Comparison of ENCODE assay signal across 9 mouse cellular contexts in genomic region chrX:71628306-71628705, GRCm38 (mm10). TPM values are rescaled to one million over a fixed set of nuclear protein-coding genes. Genes with fewer than 3 reads are reported as not detected.
A peak's percentile ranks its signal among the peaks of the same experiment; 100 is the strongest.
DNase-seq lines count a peak whose midpoint lies in the region; ATAC-seq and TF ChIP-seq lines count a peak whose summit lies in the region.
"Had no signal": no experiment of that assay in that cellular context is flagged by ENCODE, and none has a peak within 500 bp of the region (broad histone marks: within the 10 kb centered on the region; RNA-seq: fewer than 3 reads in every experiment).

No protein-coding gene starts in this region.

- peak; percentile 55 for TF ChIP-seq CTCF in heart, postnatal 0 days (IDR thresholded peaks at IDR 0.05; ENCODE audit: low read depth)

- no peak overlapping the region for H3K4me2 ChIP-seq in heart, postnatal 0 days (ENCODE audit: low read depth, low read length)
- H3K4me2 ChIP-seq: limb, embryonic 12.5 days had no signal

- no peak for ATAC-seq in heart, postnatal 0 days (ENCODE audit: insufficient read depth, low read depth)
- peak; percentile 58 for ATAC-seq in megakaryocyte progenitor cell, adult 5-6 weeks (replicated peaks; ENCODE audit: poor library complexity)

- no peak for TF ChIP-seq EP300 in heart, postnatal 0 days (IDR thresholded peaks at IDR 0.05; ENCODE audit: low read depth)

- no peak overlapping the region for H3K9ac ChIP-seq in heart, postnatal 0 days (replicated peaks; ENCODE audit: low read depth, low read length)
- H3K9ac ChIP-seq: limb, embryonic 12.5 days had no signal

- H3K27me3 ChIP-seq in heart, postnatal 0 days (ENCODE audit: control insufficient read depth, insufficient read depth, low read length): no peaks in the 10 kb centered on the region
- H3K27me3 ChIP-seq: limb, embryonic 12.5 days had no signal

- no peak for DNase-seq in heart, postnatal 0 days (ENCODE audit: low spot score)
- DNase-seq in heart, adult 9 months (ENCODE audit: low spot score in 2 of 2): no peak
- peak; percentile 67 for DNase-seq in 3T3-L1 (ENCODE audit: low read depth, low spot score)
- DNase-seq in Muller cell, postnatal 12 days (ENCODE audit: inconsistent ontology term): peak; percentile 22
- DNase-seq in cerebellum, postnatal 4 days (ENCODE audit: low spot score in 2 of 2): peak; percentile 23 to 56
- peak; percentile 39 for DNase-seq in layer of hippocampus, adult 9-10 months (ENCODE audit: low spot score)
- DNase-seq in thymus, postnatal 4 days: peak; percentile 63

- 9% methylated on average over 4 of the region's 4 CpGs for WGBS in heart, postnatal 0 days

- no peaks in the 10 kb centered on the region for H3K36me3 ChIP-seq in heart, postnatal 0 days (replicated peaks; ENCODE audit: control insufficient read depth, insufficient read depth, low read length)
- H3K36me3 ChIP-seq: limb, embryonic 12.5 days had no signal

- no peak overlapping the region for H3K27ac ChIP-seq in heart, postnatal 0 days (ENCODE audit: low read depth)
- H3K27ac ChIP-seq: limb, embryonic 12.5 days had no signal

- no peak overlapping the region for H3K4me3 ChIP-seq in heart, postnatal 0 days (ENCODE audit: low read depth, low read length)
- H3K4me3 ChIP-seq: limb, embryonic 12.5 days had no signal

- H3K4me1 ChIP-seq in heart, postnatal 0 days (ENCODE audit: control insufficient read depth, insufficient read depth): no peaks in the 10 kb centered on the region
- H3K4me1 ChIP-seq: limb, embryonic 12.5 days had no signal

- H3K9me3 ChIP-seq in heart, postnatal 0 days (replicated peaks; ENCODE audit: control insufficient read depth, low read length): no peaks in the 10 kb centered on the region
- H3K9me3 ChIP-seq: limb, embryonic 12.5 days had no signal

RNA-seq across cellular contexts. Expression of gene Gpr50, which starts 35.2 kb away (rescaled TPM):
- not detected in 2 replicates for total RNA-seq in heart, postnatal 0 days (2014; rRNA removed; ENCODE audit: low replicate concordance)
- 0.14 TPM in 1 of 2 replicates, not detected in the other for polyA plus RNA-seq in heart, postnatal 0 days (2015; fragmentation: Nextera tagmentation; extraction: Ambion mirVana)
- not detected in 2 replicates for total RNA-seq in megakaryocyte progenitor cell, adult 5-6 weeks (2015)
- not detected in 2 replicates for total RNA-seq in megakaryocyte progenitor cell, adult 5-6 weeks (2017)

Comparison
In these comparisons a context has a peak if more than half of its experiments do, and no peak if none do; other contexts are left out.
1. DNase-seq: peak in 3T3-L1 (single experiment), Muller cell, postnatal 12 days (single experiment), cerebellum, postnatal 4 days (2 of 2), layer of hippocampus, adult 9-10 months (single experiment) and thymus, postnatal 4 days (single experiment); none in heart, postnatal 0 days (single experiment) and heart, adult 9 months (0 of 2).